Mouse (Mus musculus) bone marrow, adult 2 months (tissue): Measurements from ENCODE around the gene Sipa1l1. TPM values are rescaled to one million over a fixed set of nuclear protein-coding genes. Genes with fewer than 3 reads are reported as not detected.

Source experiments
- H3K27ac ChIP-seq: fragments of 200-500 bp; 2 replicates; pipeline ENCODE4 v1.5.1; 2012; ENCODE audit warnings: low read depth, mild to moderate bottlenecking, control low read depth, inconsistent platforms, low read length; ENCODE audit not compliant: control insufficient read depth, poor library complexity, insufficient read depth
- H3K4me1 ChIP-seq: fragments of 200-500 bp; 2 replicates; pipeline ENCODE4 v1.6.1; 2011; ENCODE audit warnings: low read length; ENCODE audit not compliant: control insufficient read depth, insufficient read depth
- H3K4me3 ChIP-seq: fragments of 200-500 bp; replicated peaks from 2 replicates; pipeline ENCODE3; 2011; ENCODE audit warnings: mild to moderate bottlenecking, low read depth, low read length, control low read depth; ENCODE audit not compliant: control insufficient read depth
- CTCF ChIP-seq: fragments of 200-500 bp; IDR thresholded peaks from 2 replicates; pipeline ENCODE4 v1.5.1; 2011; ENCODE audit warnings: low read length, control low read depth; ENCODE audit not compliant: control insufficient read depth, insufficient read depth
- POLR2A ChIP-seq: fragments of 200-500 bp; IDR thresholded peaks from 2 replicates; pipeline ENCODE4 v1.6.1; 2011; ENCODE audit warnings: low read depth, mild to moderate bottlenecking, control low read depth, low read length, borderline replicate concordance; ENCODE audit not compliant: control insufficient read depth
- WGBS: fragments of 180-500 bp; shearing (Covaris S2); methylation state at CpG from one replicate; pipeline ENCODE4 v1.1.7; 2018; 5-methylcytosine and 5-hydroxymethylcytosine counted together
- polyA plus RNA-seq: library from polyadenylated mRNA; stranded (reverse); fragments of >200 nt; gene quantifications from 2 replicates; pipeline ENCODE4 v1.2.4, GENCODE M21; 2011; ENCODE audit warnings: low replicate concordance; ENCODE audit not compliant: missing spikeins, insufficient read depth, insufficient read length

The Sipa1l1 gene
- polyA plus RNA-seq, 1 experiment = 13.5 TPM

GRCm38 (mm10) chr12:82322759-82323451 lies 153.8 kb downstream of the Sipa1l1 start:
- 70% methylated on average over 7 of the region's 7 CpGs for WGBS
- no peak overlapping the region for H3K27ac ChIP-seq
- H3K4me1 ChIP-seq = no peaks in the 10 kb centered on the region
- no peak overlapping the region for H3K4me3 ChIP-seq
- no peak for TF ChIP-seq CTCF
- no peak for TF ChIP-seq POLR2A

- no peak overlapping the region for H3K27ac ChIP-seq
- 84% methylated on average over 5 of the region's 5 CpGs for WGBS
- H3K4me3 ChIP-seq = no peak overlapping the region
- no peaks in the 10 kb centered on the region for H3K4me1 ChIP-seq
- TF ChIP-seq POLR2A (no peak), CTCF (no peak)
Observed at GRCm38 (mm10) chr12:82324621-82325020, 155.5 kb downstream of the Sipa1l1 start.

GRCm38 (mm10) chr12:82325502-82325901 lies 156.4 kb downstream of the Sipa1l1 start:
- WGBS = 84% methylated on average over 3 of the region's 3 CpGs
- no peak overlapping the region for H3K27ac ChIP-seq
- TF ChIP-seq POLR2A (no peak), CTCF (no peak)
- no peak overlapping the region for H3K4me3 ChIP-seq
- H3K4me1 ChIP-seq = no peaks in the 10 kb centered on the region

- H3K4me3 ChIP-seq = no peak overlapping the region
- no peak overlapping the region for H3K27ac ChIP-seq
- H3K4me1 ChIP-seq = no peaks in the 10 kb centered on the region
- no peak for TF ChIP-seq CTCF
- no peak for TF ChIP-seq POLR2A
- 54% methylated on average over 8 of the region's 8 CpGs for WGBS
Observed at GRCm38 (mm10) chr12:82326438-82326837, 157.3 kb downstream of the Sipa1l1 start.

GRCm38 (mm10) chr12:82328112-82328511 lies 159.0 kb downstream of the Sipa1l1 start:
- WGBS = 67% methylated on average over 1 of the region's 1 CpGs
- H3K27ac ChIP-seq = no peak overlapping the region
- no peaks in the 10 kb centered on the region for H3K4me1 ChIP-seq
- TF ChIP-seq CTCF = no peak
- no peak overlapping the region for H3K4me3 ChIP-seq

GRCm38 (mm10) chr12:82332836-82333614 lies 163.9 kb downstream of the Sipa1l1 start:
- Histone ChIP-seq H3K4me3 (no peak overlapping the region), H3K27ac (no peak overlapping the region), H3K4me1 (no peaks in the 10 kb centered on the region)
- TF ChIP-seq CTCF (no peak), POLR2A (no peak)
- WGBS = 86% methylated on average over 12 of the region's 12 CpGs

- Histone ChIP-seq H3K27ac (no peak overlapping the region), H3K4me1 (no peaks in the 10 kb centered on the region), H3K4me3 (no peak overlapping the region)
- no peak for TF ChIP-seq CTCF
- no peak for TF ChIP-seq POLR2A
- WGBS = 68% methylated on average over 5 of the region's 5 CpGs
Observed at GRCm38 (mm10) chr12:82333999-82334398, 164.9 kb downstream of the Sipa1l1 start.

GRCm38 (mm10) chr12:82334550-82334949 lies 165.4 kb downstream of the Sipa1l1 start:
- no peak overlapping the region for H3K27ac ChIP-seq
- TF ChIP-seq CTCF = no peak
- TF ChIP-seq POLR2A = no peak
- 58% methylated on average over 4 of the region's 4 CpGs for WGBS
- no peaks in the 10 kb centered on the region for H3K4me1 ChIP-seq
- no peak overlapping the region for H3K4me3 ChIP-seq
